Mouse (Mus musculus): ENCODE measurements at regions not wholly inside any gene's neighbourhood (a gene's known extent, or its start where the extent isn't known, plus 50 kb on each side); places are given as distances from the start of the nearest gene placed in this dataset.

DNA sequence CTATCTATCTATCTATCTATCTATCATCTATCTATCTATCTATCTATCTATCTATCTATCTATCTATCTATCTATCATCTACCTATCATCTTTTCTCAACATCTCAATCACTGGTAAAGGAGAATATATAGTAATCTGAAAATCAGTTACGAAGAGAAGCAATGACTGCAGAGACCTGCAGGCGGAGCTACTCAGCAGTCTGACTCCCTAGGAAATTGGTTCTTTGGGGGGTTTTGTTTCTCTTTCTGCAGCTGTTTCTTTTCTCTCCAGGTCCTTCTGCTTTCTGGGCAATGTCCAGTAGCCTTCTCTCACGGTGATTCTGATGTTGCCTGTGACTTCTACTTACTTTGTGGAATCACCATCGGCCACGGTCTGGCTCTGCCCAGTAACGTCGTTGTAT lies 73.6 kb upstream of the Shisa3 start:
- no peak for DNase-seq (ENCODE audit: low spot score)
- Histone ChIP-seq H3K4me1 (replicated peaks; ENCODE audit: control insufficient read depth, insufficient read depth, low read length) (no peaks in the 10 kb centered on the region), H3K36me3 (replicated peaks; ENCODE audit: control insufficient read depth, insufficient read depth) (no peaks in the 10 kb centered on the region), H3K4me2 (replicated peaks) (no peak overlapping the region), H3K9ac (no peak overlapping the region), H3K4me3 (replicated peaks; ENCODE audit: low read length) (no peak overlapping the region), H3K9me3 (ENCODE audit: control insufficient read depth, low read length) (no peaks in the 10 kb centered on the region), H3K27ac (no peak overlapping the region), H3K27me3 (ENCODE audit: control insufficient read depth, insufficient read depth, low read length) (no peaks in the 10 kb centered on the region)
- ATAC-seq (ENCODE audit: low FRiP score): no peak
- WGBS: 84% methylated on average over 7 of the region's 7 CpGs

GRCm38 (mm10) chr5:67537990-67538389 lies 69.7 kb upstream of the Shisa3 start:
- Histone ChIP-seq H3K9ac (no peak overlapping the region), H3K27ac (no peak overlapping the region), H3K4me3 (replicated peaks; ENCODE audit: low read length) (no peak overlapping the region), H3K27me3 (ENCODE audit: control insufficient read depth, insufficient read depth, low read length) (no peaks in the 10 kb centered on the region), H3K4me2 (replicated peaks) (no peak overlapping the region), H3K36me3 (replicated peaks; ENCODE audit: control insufficient read depth, insufficient read depth) (no peaks in the 10 kb centered on the region), H3K4me1 (replicated peaks; ENCODE audit: control insufficient read depth, insufficient read depth, low read length) (no peaks in the 10 kb centered on the region), H3K9me3 (ENCODE audit: control insufficient read depth, low read length) (no peaks in the 10 kb centered on the region)
- WGBS: 72% methylated on average over 5 of the region's 5 CpGs
- no peak for DNase-seq (ENCODE audit: low spot score)
- ATAC-seq (ENCODE audit: low FRiP score): no peak

DNA sequence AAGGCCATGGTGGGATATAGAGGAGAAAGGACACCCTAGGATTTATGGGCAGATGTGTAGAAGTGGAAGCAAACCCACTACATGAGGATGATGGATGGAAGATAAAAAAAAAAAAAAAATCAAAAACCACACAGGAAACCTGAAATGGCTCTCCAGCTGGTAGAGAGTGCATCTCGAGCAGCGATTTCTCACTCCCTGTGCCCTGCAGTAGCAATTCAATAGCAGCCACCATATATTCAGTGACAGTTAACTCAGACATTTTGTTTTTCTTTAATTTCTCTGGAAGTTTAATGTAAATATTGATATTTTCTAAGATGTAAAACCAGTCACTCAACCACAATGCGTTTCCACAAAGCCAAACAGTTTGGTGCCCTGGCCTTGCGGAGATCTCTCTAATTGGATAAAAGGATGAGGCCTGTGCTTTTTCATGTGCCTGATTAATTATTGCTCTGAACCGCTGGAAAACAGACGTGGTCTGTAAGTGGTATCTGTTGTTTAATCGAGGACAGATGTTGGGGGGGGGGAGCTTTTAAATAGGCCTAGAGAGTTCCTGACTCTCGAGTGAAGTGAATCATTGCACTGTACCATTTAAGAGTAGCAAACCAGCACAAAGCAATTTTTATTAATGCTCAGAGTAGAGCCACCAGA lies 68.0 kb upstream of the Shisa3 start:
- no peak overlapping the region for H3K9ac ChIP-seq
- no peaks in the 10 kb centered on the region for H3K9me3 ChIP-seq (ENCODE audit: control insufficient read depth, low read length)
- ATAC-seq (ENCODE audit: low FRiP score) (no peak), DNase-seq (ENCODE audit: low spot score) (no peak)
- no peaks in the 10 kb centered on the region for H3K27me3 ChIP-seq (ENCODE audit: control insufficient read depth, insufficient read depth, low read length)
- no peak overlapping the region for H3K27ac ChIP-seq
- H3K4me1 ChIP-seq (replicated peaks; ENCODE audit: control insufficient read depth, insufficient read depth, low read length): no peaks in the 10 kb centered on the region
- no peak overlapping the region for H3K4me2 ChIP-seq (replicated peaks)
- H3K36me3 ChIP-seq (replicated peaks; ENCODE audit: control insufficient read depth, insufficient read depth): no peaks in the 10 kb centered on the region
- H3K4me3 ChIP-seq (replicated peaks; ENCODE audit: low read length): no peak overlapping the region
- 70% methylated on average over 8 of the region's 8 CpGs for WGBS

DNA sequence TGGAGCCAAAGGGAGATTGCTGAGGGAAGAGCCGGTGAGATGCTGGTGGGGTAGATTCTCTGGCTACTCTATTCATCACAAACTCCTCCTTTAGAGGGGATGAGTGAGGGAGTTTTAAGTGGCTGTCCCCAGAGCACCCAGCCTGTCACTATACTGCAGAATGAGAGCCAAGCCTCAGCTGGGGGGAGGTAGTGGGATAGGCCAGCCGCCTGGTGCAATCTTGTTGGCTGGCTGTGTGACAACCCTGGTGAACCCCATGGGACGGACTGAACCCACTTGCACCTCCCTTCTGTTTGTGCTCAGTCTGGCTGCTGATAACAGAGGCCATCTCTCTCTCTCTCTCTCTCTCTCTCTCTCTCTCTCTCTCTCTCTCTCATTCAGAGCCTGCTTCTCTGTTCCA lies 65.8 kb upstream of the Shisa3 start:
- no peak overlapping the region for H3K9ac ChIP-seq
- H3K4me1 ChIP-seq (replicated peaks; ENCODE audit: control insufficient read depth, insufficient read depth, low read length): no peaks in the 10 kb centered on the region
- no peak overlapping the region for H3K4me3 ChIP-seq (replicated peaks; ENCODE audit: low read length)
- DNase-seq (ENCODE audit: low spot score): no peak
- no peak overlapping the region for H3K4me2 ChIP-seq (replicated peaks)
- no peak overlapping the region for H3K27ac ChIP-seq
- H3K27me3 ChIP-seq (ENCODE audit: control insufficient read depth, insufficient read depth, low read length): no peaks in the 10 kb centered on the region
- 0 out of 2 replicates have a peak, but pooled peaks cover 6% of the 10 kb centered on the region for H3K9me3 ChIP-seq (ENCODE audit: control insufficient read depth, low read length)
- no peaks in the 10 kb centered on the region for H3K36me3 ChIP-seq (replicated peaks; ENCODE audit: control insufficient read depth, insufficient read depth)
- ATAC-seq (ENCODE audit: low FRiP score): peak; percentile 64; the same call in 1 of the 2 replicates
- 58% methylated on average over 3 of the region's 3 CpGs for WGBS

DNA sequence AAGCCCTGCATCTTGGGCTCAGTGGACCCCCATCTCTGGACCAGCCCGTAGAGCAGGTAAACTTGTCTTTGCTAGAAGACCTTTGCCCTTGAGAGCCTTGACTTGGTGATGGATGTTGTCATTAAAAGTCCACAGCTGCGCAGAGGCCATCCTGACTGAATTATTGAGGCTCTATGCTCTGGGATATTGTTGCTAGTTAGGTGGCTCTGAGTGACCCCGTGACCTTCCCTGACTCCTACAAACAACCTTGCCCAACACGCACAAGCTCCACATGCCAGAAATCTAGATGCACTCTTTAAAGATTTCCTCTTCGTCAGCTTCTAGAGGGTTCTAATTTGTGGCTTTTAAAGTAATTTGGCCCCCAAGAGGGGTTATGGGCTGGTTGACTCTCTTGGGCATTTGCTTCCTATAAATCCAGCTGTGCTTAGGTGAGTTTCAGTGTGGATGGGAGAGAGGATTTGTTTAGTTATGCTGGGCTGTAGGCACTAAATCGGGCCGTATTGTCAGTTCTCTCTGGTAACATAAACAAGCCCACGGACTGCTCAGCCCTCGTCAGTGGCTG lies 63.6 kb upstream of the Shisa3 start:
- Histone ChIP-seq H3K4me3 (replicated peaks; ENCODE audit: low read length) (no peak overlapping the region), H3K4me2 (replicated peaks) (no peak overlapping the region), H3K9me3 (ENCODE audit: control insufficient read depth, low read length) (0 out of 2 replicates have a peak, but pooled peaks cover 6% of the 10 kb centered on the region), H3K27ac (no peak overlapping the region), H3K4me1 (replicated peaks; ENCODE audit: control insufficient read depth, insufficient read depth, low read length) (no peaks in the 10 kb centered on the region), H3K27me3 (ENCODE audit: control insufficient read depth, insufficient read depth, low read length) (no peaks in the 10 kb centered on the region), H3K36me3 (replicated peaks; ENCODE audit: control insufficient read depth, insufficient read depth) (no peaks in the 10 kb centered on the region), H3K9ac (no peak overlapping the region)
- DNase-seq (ENCODE audit: low spot score): no peak
- ATAC-seq (ENCODE audit: low FRiP score): no peak
- WGBS: 86% methylated on average over 9 of the region's 9 CpGs

- H3K4me1 ChIP-seq (replicated peaks; ENCODE audit: control insufficient read depth, insufficient read depth, low read length): no peaks in the 10 kb centered on the region
- no peaks in the 10 kb centered on the region for H3K36me3 ChIP-seq (replicated peaks; ENCODE audit: control insufficient read depth, insufficient read depth)
- no peak overlapping the region for H3K9ac ChIP-seq
- DNase-seq (ENCODE audit: low spot score) (no peak), ATAC-seq (ENCODE audit: low FRiP score) (no peak)
- 97% methylated on average over 6 of the region's 6 CpGs for WGBS
- no peaks in the 10 kb centered on the region for H3K27me3 ChIP-seq (ENCODE audit: control insufficient read depth, insufficient read depth, low read length)
- H3K9me3 ChIP-seq (ENCODE audit: control insufficient read depth, low read length): 0 out of 2 replicates have a peak, but pooled peaks cover 6% of the 10 kb centered on the region
- H3K4me3 ChIP-seq (replicated peaks; ENCODE audit: low read length): no peak overlapping the region
- no peak overlapping the region for H3K27ac ChIP-seq
- H3K4me2 ChIP-seq (replicated peaks): no peak overlapping the region
Measured at GRCm38 (mm10) chr5:67550257-67550656, 57.4 kb upstream of the Shisa3 start.

GRCm38 (mm10) chr5:67551668-67552390 lies 55.9 kb upstream of the Shisa3 start:
- DNase-seq (ENCODE audit: low spot score): no peak
- no peaks in the 10 kb centered on the region for H3K4me1 ChIP-seq (replicated peaks; ENCODE audit: control insufficient read depth, insufficient read depth, low read length)
- no peak for ATAC-seq (ENCODE audit: low FRiP score)
- H3K9me3 ChIP-seq (ENCODE audit: control insufficient read depth, low read length): no peaks in the 10 kb centered on the region
- no peaks in the 10 kb centered on the region for H3K27me3 ChIP-seq (ENCODE audit: control insufficient read depth, insufficient read depth, low read length)
- no peak overlapping the region for H3K4me3 ChIP-seq (replicated peaks; ENCODE audit: low read length)
- no peak overlapping the region for H3K4me2 ChIP-seq (replicated peaks)
- WGBS: 84% methylated on average over 6 of the region's 6 CpGs
- no peak overlapping the region for H3K9ac ChIP-seq
- H3K36me3 ChIP-seq (replicated peaks; ENCODE audit: control insufficient read depth, insufficient read depth): no peaks in the 10 kb centered on the region
- no peak overlapping the region for H3K27ac ChIP-seq

DNA sequence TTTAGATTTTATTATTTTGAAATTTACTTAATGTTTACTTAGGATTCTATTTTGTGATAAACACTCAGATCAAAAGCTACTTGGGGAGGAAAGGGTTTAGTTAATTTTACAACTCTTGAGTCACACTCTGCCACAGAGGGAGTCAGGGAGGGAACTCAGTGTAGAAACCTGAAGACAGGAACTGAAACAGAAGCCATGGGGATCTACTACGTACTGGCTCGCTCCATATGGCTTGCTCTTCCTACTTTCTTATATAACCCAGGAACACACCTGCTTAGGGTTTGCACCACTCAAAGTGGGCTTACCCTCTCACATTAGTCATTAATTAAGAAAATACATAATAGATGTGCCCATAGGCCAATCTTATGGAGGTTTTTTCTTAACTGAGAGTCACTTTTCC lies 54.8 kb upstream of the Shisa3 start:
- ATAC-seq (ENCODE audit: low FRiP score): no peak
- Histone ChIP-seq H3K4me3 (replicated peaks; ENCODE audit: low read length) (no peak overlapping the region), H3K9ac (no peak overlapping the region), H3K4me1 (replicated peaks; ENCODE audit: control insufficient read depth, insufficient read depth, low read length) (no peaks in the 10 kb centered on the region), H3K9me3 (ENCODE audit: control insufficient read depth, low read length) (no peaks in the 10 kb centered on the region), H3K27ac (no peak overlapping the region), H3K36me3 (replicated peaks; ENCODE audit: control insufficient read depth, insufficient read depth) (no peaks in the 10 kb centered on the region), H3K27me3 (ENCODE audit: control insufficient read depth, insufficient read depth, low read length) (no peaks in the 10 kb centered on the region), H3K4me2 (replicated peaks) (no peak overlapping the region)
- no peak for DNase-seq (ENCODE audit: low spot score)
- 90% methylated on average over 2 of the region's 2 CpGs for WGBS

Measured in hindbrain, embryonic 14.5 days (tissue).